Mouse (Mus musculus) liver, embryonic 13.5 days (tissue): Measurements from ENCODE around the gene Manbal. TPM values are rescaled to one million over a fixed set of nuclear protein-coding genes. Genes with fewer than 3 reads are reported as not detected.

Experiments used
- ATAC-seq: fragments of 200-750 bp; cut with Nextera tagmentation; 2 replicates; pipeline ENCODE4 v1.8.0; 2017; ENCODE audit warnings: low read depth, mild to moderate bottlenecking, moderate number of reproducible peaks, moderate library complexity
- DNase-seq: peaks from one replicate; pipeline ENCODE4 v3.0.0; 2022
- H3K27ac ChIP-seq: fragments of 300-500 bp; sonication (generic); 2 replicates; pipeline ENCODE4 v1.5.1; 2015; ENCODE audit warnings: moderate library complexity, mild to moderate bottlenecking, inconsistent platforms
- H3K27me3 ChIP-seq: fragments of 300-500 bp; sonication (generic); 2 replicates; pipeline ENCODE4 v1.6.1; 2015; ENCODE audit warnings: mild to moderate bottlenecking, inconsistent platforms
- H3K36me3 ChIP-seq: fragments of 300-500 bp; sonication (generic); 2 replicates; pipeline ENCODE4 v1.6.1; 2015; ENCODE audit warnings: mild to moderate bottlenecking, inconsistent platforms
- H3K4me1 ChIP-seq: fragments of 300-500 bp; sonication (generic); replicated peaks from 2 replicates; pipeline ENCODE4 v1.6.1; 2015; ENCODE audit warnings: inconsistent platforms
- H3K4me2 ChIP-seq: fragments of 300-500 bp; sonication (generic); 2 replicates; pipeline ENCODE4 v1.6.1; 2015; ENCODE audit warnings: inconsistent platforms, mild to moderate bottlenecking, moderate library complexity
- H3K4me3 ChIP-seq: fragments of 300-500 bp; sonication (generic); replicated peaks from 2 replicates; pipeline ENCODE4 v1.5.1; 2015; ENCODE audit warnings: mild to moderate bottlenecking, inconsistent platforms
- H3K9ac ChIP-seq: fragments of 300-500 bp; sonication (generic); 2 replicates; pipeline ENCODE4 v1.6.1; 2015; ENCODE audit warnings: mild to moderate bottlenecking, inconsistent platforms
- H3K9me3 ChIP-seq: fragments of 300-500 bp; sonication (generic); replicated peaks from 2 replicates; pipeline ENCODE4 v1.6.1; 2016; ENCODE audit warnings: inconsistent platforms
- WGBS: fragments of 180-500 bp; shearing (Covaris S2); methylation state at CpG from one replicate; pipeline ENCODE4 v1.1.7; 2015; ENCODE audit not compliant: insufficient replicate concordance; 5-methylcytosine and 5-hydroxymethylcytosine counted together
- polyA plus RNA-seq: library from polyadenylated mRNA; unstranded; fragments of >200 nt; fragmentation: Nextera tagmentation; extraction: Ambion mirVana; gene quantifications from 2 replicates; pipeline ENCODE4 v1.2.1, GENCODE M21; 2015

Manbal gene
- polyA plus RNA-seq, 1 experiment from 2014 or later = 25.6 TPM

DNA sequence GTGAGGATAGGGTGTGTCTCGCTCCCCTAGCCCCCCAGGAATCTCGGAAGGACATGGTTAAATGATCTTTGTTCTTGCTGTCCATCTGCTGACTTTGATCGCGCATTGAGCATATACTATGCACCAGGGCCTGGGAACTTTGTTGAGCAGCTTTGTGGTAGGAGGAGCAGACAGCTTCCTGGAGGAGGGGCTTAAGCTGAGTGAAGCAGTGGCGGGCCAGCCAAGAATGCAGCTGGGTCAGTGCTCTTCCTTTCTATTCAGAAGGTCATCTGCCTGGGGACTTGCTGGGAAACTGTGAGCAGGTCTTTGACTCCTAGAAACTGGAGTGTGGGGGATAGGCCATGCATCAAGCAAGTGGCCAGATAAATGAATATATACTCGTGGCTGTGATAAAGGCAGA lies 58.8 kb downstream of the Manbal start:
- 50% methylated on average over 6 of the region's 6 CpGs for WGBS
- Histone ChIP-seq H3K4me1 (peaks cover 29% of the 10 kb centered on the region), H3K9me3 (no peaks in the 10 kb centered on the region), H3K4me3 (no peak overlapping the region), H3K27ac (no peak overlapping the region), H3K27me3 (peaks cover 40% of the 10 kb centered on the region), H3K4me2 (no peak overlapping the region), H3K9ac (no peak overlapping the region), H3K36me3 (no peaks in the 10 kb centered on the region)
- DNase-seq (no peak), ATAC-seq (no peak)

DNA sequence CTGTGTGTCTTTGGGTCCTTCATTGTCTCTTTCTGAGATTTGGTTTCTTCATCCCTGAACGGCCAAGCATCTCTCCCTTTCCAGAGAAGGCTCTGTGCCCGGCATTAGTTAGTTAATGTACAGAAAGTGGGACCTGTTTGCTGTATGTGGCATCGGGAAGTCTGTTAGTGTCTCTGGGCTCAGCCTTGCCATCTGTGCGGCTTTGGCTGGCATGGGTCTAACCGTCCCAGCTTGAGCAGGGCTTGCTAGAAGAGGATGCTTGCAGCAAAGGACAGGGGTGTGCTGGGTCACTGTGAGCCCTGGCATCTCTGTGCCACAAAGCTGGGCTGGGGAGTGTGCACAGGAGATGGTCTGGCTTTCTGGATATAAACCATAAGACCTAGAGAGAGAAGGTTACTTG lies 59.8 kb downstream of the Manbal start:
- Histone ChIP-seq H3K27ac (no peak overlapping the region), H3K4me3 (no peak overlapping the region), H3K4me2 (no peak overlapping the region), H3K4me1 (peaks cover 30% of the 10 kb centered on the region), H3K27me3 (peaks cover 37% of the 10 kb centered on the region), H3K36me3 (no peaks in the 10 kb centered on the region), H3K9me3 (no peaks in the 10 kb centered on the region), H3K9ac (no peak overlapping the region)
- no peak for DNase-seq
- 65% methylated on average over 5 of the region's 5 CpGs for WGBS
- no peak for ATAC-seq

DNA sequence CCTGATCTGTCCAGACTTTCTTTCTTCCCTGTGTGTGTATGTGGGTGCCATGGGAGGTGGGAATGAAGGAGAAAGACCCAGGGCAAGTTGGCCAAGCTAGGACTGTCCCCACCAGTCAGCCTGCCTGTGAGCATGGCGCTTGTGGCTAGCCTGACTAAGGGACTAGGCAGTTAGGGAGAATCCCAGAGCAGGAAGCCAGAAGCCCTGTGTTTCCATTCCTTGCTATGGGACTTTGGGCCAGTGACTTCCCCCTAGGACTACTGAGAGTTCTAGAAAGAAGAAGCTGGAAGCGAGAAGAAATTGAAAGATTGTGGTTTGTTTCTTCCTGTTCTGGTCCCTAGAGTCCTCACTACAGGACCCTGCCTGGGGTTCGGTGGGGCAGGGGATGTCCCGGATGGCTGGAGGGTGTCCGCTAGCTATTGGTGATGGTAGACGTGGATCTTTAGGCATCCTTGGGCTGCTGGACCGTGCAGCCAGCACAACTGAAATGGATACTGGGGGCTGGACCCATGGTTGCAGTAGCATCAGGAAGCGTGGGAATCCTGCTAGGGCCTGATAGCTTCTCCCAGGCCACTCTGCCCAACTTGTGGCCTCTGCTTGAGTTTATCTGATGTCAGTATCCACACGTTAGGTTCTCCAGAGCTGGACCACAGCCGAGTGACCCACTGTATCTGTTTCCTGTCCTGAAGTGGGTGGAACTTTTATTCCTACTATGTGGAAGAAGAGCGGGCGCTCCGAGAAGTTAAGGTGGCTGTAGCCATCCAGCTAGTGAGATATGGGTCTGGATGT lies 61.2 kb downstream of the Manbal start:
- WGBS = 29% methylated on average over 13 of the region's 13 CpGs
- no peak overlapping the region for H3K4me2 ChIP-seq
- no peak overlapping the region for H3K4me3 ChIP-seq
- H3K9ac ChIP-seq = no peak overlapping the region
- H3K9me3 ChIP-seq = no peaks in the 10 kb centered on the region
- no peaks in the 10 kb centered on the region for H3K36me3 ChIP-seq
- peaks cover 19% of the 10 kb centered on the region for H3K4me1 ChIP-seq
- 0 out of 2 replicates have a peak overlapping the region, but pooled peaks have one; percentile 18 for H3K27ac ChIP-seq
- peaks cover 24% of the 10 kb centered on the region for H3K27me3 ChIP-seq
- ATAC-seq = no peak
- DNase-seq = no peak

DNA sequence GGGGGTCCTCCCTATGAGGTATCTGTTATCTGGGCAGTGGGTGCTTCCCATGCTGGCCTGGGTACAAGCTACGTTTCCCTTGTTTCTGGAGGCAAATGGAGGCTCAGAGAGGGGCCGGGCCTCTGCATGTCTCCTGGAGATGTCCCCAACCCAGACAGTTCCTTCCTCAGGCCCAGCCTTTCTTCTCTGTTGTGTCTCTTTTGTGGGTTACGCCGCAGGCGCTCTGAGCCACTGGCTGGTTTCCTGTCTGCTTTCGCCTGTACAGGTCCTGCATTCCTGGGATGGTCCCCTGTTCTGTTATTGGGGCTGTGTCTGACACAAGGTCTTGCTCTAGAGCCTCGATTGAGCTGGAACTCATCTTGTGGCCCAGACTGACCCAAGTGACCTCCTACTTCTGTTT lies 62.3 kb downstream of the Manbal start:
- H3K4me1 ChIP-seq = peaks cover 22% of the 10 kb centered on the region
- peaks cover 12% of the 10 kb centered on the region for H3K27me3 ChIP-seq
- no peak for ATAC-seq
- no peaks in the 10 kb centered on the region for H3K36me3 ChIP-seq
- DNase-seq = no peak
- H3K27ac ChIP-seq = no peak overlapping the region
- WGBS = 34% methylated on average over 7 of the region's 7 CpGs
- no peaks in the 10 kb centered on the region for H3K9me3 ChIP-seq
- H3K4me3 ChIP-seq = no peak overlapping the region
- no peak overlapping the region for H3K4me2 ChIP-seq
- H3K9ac ChIP-seq = no peak overlapping the region

DNA sequence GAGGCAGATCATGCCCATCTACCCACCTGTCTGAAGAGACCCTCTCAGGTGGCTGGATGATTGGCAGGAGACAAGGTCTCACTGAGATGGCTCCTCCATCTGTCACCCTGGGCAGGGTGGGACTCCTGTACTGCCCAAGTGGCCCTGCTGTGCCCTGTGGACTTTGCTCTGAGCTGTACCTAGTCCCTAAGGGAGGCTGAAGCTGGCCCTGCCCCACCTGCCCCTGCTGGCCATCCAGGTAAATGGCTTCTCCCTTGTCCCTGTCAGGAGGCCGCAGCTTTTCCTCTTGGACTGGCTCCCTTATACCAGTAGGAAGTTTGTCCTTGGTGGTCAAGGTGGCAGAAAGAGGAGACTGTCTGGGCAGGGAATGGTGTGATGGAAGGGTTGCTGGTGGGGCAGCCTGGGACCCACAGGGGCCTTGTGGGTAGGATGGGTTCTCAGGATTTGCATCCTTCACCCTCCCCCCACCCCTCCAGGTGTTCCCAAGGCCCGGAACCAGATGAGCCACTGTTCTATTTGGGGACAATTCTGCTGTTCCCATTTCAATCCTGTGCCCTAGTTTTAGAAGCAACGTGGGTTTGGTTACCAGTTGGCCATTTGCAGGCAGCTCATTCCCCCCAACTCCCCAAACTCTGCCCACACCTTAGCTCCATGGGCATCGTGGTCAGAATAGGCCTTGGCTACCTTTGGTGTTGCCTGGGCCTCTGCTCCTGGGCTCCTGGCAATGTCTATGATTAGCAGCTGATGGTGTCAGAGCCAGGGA lies 63.5 kb downstream of the Manbal start:
- no peak overlapping the region for H3K4me2 ChIP-seq
- no peak overlapping the region for H3K9ac ChIP-seq
- no peak for DNase-seq
- no peak for ATAC-seq
- H3K27ac ChIP-seq = no peak overlapping the region
- no peaks in the 10 kb centered on the region for H3K36me3 ChIP-seq
- H3K4me1 ChIP-seq = peaks cover 16% of the 10 kb centered on the region
- no peaks in the 10 kb centered on the region for H3K9me3 ChIP-seq
- whole genome bisulfite sequencing = 55% methylated on average over 4 of the region's 4 CpGs
- H3K4me3 ChIP-seq = no peak overlapping the region
- 0 out of 2 replicates have a peak, but pooled peaks cover 2% of the 10 kb centered on the region for H3K27me3 ChIP-seq

DNA sequence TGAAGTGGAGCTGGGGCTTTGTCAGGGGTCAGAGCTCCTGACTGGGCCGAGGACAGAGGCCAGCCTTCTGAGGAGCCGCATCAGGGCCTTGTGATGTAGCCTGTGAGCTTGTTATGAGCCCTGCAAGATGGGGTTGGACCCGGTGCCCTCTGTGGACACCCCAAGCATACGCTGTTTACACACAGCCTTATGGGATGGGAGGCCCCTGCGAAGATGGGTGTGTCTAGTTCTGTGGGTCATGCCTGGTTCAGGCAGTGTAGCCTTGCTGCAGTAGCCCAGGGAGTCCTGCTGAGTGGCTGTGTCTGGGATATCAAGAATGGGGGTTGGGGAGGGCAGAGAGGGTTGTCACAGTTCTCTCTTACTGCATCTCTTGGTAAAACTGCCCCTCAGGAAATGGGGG lies 64.5 kb downstream of the Manbal start:
- Histone ChIP-seq H3K4me1 (peaks cover 14% of the 10 kb centered on the region), H3K27me3 (no peaks in the 10 kb centered on the region), H3K4me3 (no peak overlapping the region), H3K9ac (no peak overlapping the region), H3K27ac (no peak overlapping the region), H3K36me3 (no peaks in the 10 kb centered on the region), H3K4me2 (no peak overlapping the region), H3K9me3 (no peaks in the 10 kb centered on the region)
- ATAC-seq (no peak), DNase-seq (no peak)
- 57% methylated on average over 5 of the region's 5 CpGs for WGBS

DNA sequence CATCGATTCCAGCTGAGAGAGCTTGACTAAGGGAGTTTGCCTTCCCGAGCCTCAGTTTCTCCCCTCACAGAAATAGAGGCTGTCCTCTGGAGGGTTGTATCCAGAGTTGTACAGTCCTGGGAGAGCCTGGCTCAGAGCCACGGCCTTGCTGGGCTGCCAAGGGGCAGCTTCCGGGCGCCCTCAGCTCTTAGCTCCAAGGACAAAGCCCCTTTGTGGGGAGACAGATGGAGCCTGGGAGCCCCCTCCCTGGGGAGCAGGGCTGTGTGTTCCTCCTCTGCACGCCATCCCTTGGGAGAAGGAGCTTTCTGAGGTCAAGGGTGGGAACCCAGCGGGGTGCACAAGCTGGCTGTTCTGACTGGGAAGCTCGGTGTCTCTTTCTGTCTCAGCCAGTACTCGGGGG lies 65.1 kb downstream of the Manbal start:
- no peak for DNase-seq
- H3K4me2 ChIP-seq = no peak overlapping the region
- no peak for ATAC-seq
- H3K36me3 ChIP-seq = no peaks in the 10 kb centered on the region
- no peak overlapping the region for H3K4me3 ChIP-seq
- H3K27me3 ChIP-seq = no peaks in the 10 kb centered on the region
- H3K4me1 ChIP-seq = peaks cover 14% of the 10 kb centered on the region
- 57% methylated on average over 9 of the region's 9 CpGs for WGBS
- no peak overlapping the region for H3K9ac ChIP-seq
- no peak overlapping the region for H3K27ac ChIP-seq
- H3K9me3 ChIP-seq = no peaks in the 10 kb centered on the region

DNA sequence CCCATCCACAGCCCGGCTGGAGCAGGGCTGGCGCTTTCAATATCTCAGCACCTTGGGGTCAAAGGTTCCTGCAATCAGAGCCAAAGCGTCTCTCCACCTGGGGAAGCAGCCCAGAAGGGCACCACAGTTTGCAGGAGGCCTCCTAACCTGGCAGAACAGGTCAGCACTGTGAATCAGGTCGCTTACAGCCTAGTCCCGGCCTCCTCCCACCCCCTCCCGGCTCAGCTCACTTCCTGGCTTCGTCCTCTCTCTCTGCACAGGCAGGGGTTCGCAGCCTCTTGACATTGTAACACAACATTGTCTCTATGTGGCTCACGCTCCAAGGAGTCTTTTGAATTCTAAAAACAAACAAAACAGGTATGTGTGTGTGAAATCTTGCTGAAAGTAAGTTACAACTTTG lies 66.6 kb downstream of the Manbal start:
- no peak overlapping the region for H3K4me3 ChIP-seq
- no peak overlapping the region for H3K27ac ChIP-seq
- ATAC-seq = 0 out of 2 replicates have a peak, but pooled peaks have one; percentile 19
- DNase-seq = no peak
- H3K4me1 ChIP-seq = peaks cover 12% of the 10 kb centered on the region
- no peaks in the 10 kb centered on the region for H3K36me3 ChIP-seq
- H3K4me2 ChIP-seq = no peak overlapping the region
- no peaks in the 10 kb centered on the region for H3K27me3 ChIP-seq
- H3K9me3 ChIP-seq = no peaks in the 10 kb centered on the region
- no peak overlapping the region for H3K9ac ChIP-seq
- whole genome bisulfite sequencing = 48% methylated on average over 9 of the region's 9 CpGs

DNA sequence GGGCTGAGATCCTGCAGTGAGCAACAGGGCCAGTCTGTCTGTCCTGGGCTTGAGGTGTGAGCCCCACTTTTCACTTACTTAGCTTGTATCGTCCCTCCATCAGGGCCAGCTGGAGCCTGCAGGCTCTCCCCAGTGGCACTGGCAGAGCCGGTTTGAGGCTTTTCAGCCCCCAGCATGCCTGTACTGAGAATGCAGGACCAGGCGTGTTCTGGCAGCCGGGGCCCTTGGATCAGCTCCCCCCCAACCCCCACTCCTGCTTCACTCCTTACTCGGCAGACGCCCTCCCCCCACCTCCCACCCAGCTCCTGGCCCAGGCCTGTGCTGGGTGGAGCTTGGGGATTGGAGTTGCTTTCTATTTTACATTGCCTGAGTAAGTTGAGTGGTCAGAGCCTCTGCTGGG lies 67.1 kb downstream of the Manbal start:
- ATAC-seq = no peak
- Histone ChIP-seq H3K27ac (no peak overlapping the region), H3K27me3 (no peaks in the 10 kb centered on the region), H3K4me3 (no peak overlapping the region), H3K9ac (no peak overlapping the region), H3K4me1 (peaks cover 12% of the 10 kb centered on the region), H3K4me2 (no peak overlapping the region), H3K9me3 (no peaks in the 10 kb centered on the region), H3K36me3 (no peaks in the 10 kb centered on the region)
- no peak for DNase-seq
- 46% methylated on average over 6 of the region's 6 CpGs for WGBS

DNA sequence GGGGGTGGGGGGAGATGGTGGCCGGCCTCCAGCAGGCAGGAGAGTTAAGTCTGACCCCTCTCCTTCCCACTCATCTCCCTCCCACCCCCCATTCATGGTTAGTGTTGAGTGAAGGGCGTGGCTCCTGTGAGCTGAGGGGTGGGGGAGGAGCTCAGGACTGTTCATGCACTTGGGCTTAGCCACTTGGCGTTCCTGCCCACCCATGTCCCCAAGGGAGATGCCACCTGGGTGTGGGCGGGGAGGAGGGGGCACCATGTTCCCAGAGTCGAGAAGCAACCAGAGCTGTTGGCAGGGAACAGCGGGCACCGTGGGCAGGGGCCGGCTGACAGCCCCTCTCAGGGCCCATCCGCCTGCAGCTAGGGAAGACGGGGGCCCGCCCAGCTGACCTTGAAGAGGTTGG lies 69.1 kb downstream of the Manbal start:
- Histone ChIP-seq H3K9ac (no peak overlapping the region), H3K27me3 (no peaks in the 10 kb centered on the region), H3K4me3 (no peak overlapping the region), H3K4me1 (peaks cover 7% of the 10 kb centered on the region), H3K9me3 (no peaks in the 10 kb centered on the region), H3K27ac (no peak overlapping the region), H3K36me3 (peaks cover 4% of the 10 kb centered on the region), H3K4me2 (no peak overlapping the region)
- no peak for ATAC-seq
- WGBS = 74% methylated on average over 10 of the region's 11 CpGs
- DNase-seq = no peak

DNA sequence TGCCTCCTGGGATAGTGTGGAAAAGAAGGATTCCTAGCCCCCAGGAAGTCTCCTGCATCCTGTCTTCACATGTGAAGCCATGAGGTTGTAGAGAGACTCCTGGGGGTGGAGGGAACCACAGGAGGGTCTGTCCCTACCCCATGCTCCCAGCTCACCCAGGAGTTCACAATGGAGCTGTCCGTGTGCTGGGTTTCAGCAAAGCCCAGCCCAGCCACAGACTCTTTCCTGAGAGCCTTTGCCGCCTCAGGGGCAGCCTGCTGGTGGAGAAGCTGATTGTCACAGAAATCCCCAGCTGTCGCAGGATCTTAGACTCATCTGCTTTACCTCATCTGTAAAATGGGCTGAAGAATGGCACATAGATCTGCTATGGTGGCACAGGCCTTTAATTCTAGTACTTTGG lies 69.7 kb downstream of the Manbal start:
- WGBS = 71% methylated on average over 3 of the region's 3 CpGs
- H3K4me3 ChIP-seq = no peak overlapping the region
- peaks cover 4% of the 10 kb centered on the region for H3K4me1 ChIP-seq
- DNase-seq (no peak), ATAC-seq (no peak)
- H3K4me2 ChIP-seq = no peak overlapping the region
- H3K27ac ChIP-seq = no peak overlapping the region
- no peaks in the 10 kb centered on the region for H3K27me3 ChIP-seq
- H3K9ac ChIP-seq = no peak overlapping the region
- H3K36me3 ChIP-seq = peaks cover 5% of the 10 kb centered on the region
- no peaks in the 10 kb centered on the region for H3K9me3 ChIP-seq
